Mouse (Mus musculus): Measurements from ENCODE around the gene Fam3b.

DNA sequence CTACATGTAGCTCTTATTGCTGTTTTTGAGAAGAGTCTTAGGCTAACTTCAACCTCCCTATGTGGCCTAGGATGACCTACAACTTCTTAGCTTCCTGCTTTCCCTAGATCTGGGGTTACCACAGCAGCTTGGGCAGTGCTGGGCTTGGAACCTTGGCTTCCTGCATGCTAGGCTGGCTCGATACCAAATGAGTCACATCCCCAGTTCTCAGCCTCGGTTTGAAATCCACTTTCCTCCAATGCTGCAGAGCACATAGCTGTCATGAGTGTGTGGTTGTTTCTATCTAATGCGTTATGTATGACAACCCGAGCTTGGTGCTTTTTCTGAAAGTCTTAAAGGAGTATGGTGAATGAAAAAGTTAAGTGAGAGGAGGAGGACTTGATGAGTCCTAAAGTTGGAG lies 83.3 kb downstream of the Fam3b start:
- TF ChIP-seq CEBPB (IDR thresholded peaks at IDR 0.05; ENCODE audit: insufficient read depth, poor library complexity, severe bottlenecking) (no peak), REST (IDR thresholded peaks at IDR 0.05; ENCODE audit: insufficient read depth, insufficient read length) (no peak), POLR2A (IDR thresholded peaks at IDR 0.05; ENCODE audit: insufficient read length, low read depth) (no peak), MAX (IDR thresholded peaks at IDR 0.05; ENCODE audit: low read depth) (no peak), MYOG (IDR thresholded peaks at IDR 0.05; ENCODE audit: control insufficient read depth in 1 of 3, insufficient read depth in 1 of 3, insufficient read length in 2 of 3, low read depth in 2 of 3) (no peak), USF1 (IDR thresholded peaks at IDR 0.05; ENCODE audit: low read depth) (no peak), MYOD1 (IDR thresholded peaks at IDR 0.05; ENCODE audit: control insufficient read depth in 1 of 3, insufficient read length in 2 of 3, low read depth in 2 of 3) (no peak), TCF12 (IDR thresholded peaks at IDR 0.05; ENCODE audit: insufficient read depth, poor library complexity, severe bottlenecking) (no peak), POLR2AphosphoS2 (IDR thresholded peaks at IDR 0.05; ENCODE audit: insufficient read length, low read depth) (no peak), TCF3 (IDR thresholded peaks at IDR 0.05; ENCODE audit: insufficient read length, low read depth) (no peak)

Measured in myocyte (in vitro differentiated cells).